Comparison of ENCODE assay signal across 17 mouse cellular contexts in the genomic region with DNA sequence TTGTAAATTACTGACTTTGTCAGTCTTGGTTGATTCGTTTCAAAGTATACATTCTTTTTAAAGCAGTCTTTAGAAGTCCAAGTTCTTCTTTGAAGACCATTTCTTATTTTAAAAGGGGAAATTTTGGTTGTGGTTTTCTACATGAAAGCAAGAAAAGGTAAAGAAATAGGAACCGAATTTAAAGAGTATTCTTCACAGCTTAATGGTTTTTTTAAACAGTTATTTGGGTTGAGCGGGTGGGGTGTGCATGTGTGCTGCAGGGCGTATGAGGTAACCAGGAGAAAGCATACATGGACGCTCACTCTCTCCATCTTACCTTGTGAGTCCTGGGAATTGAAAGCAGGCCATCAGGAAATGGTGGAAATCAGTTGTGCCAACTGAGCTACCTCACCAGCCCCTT.
"Had no signal": no experiment of that assay in that cellular context is flagged by ENCODE, and none has a peak within 500 bp of the region (broad histone marks: within the 10 kb centered on the region; RNA-seq: fewer than 3 reads in every experiment).

No protein-coding gene starts in this region.

- H3K27me3 ChIP-seq: heart, embryonic 12.5 days; hindbrain, embryonic 12.5 days; intestine, embryonic 15.5 days; limb, embryonic 12.5 days had no signal

- ATAC-seq: hindbrain, embryonic 16.5 days; inflammation-experienced regulatory T-cells, adult 6 months; intestine, embryonic 15.5 days; intestine, postnatal 0 days had no signal

- DNase-seq: gastrocnemius, postnatal 14 days; gastrocnemius, postnatal 36 days; heart, adult 18-20 months; heart, postnatal 10 days; heart, postnatal 4 days; kidney, adult 18-20 months; kidney, adult 8-10 months; kidney, postnatal 10 days; kidney, postnatal 25 days; kidney, postnatal 4 days had no signal
